8 mouse cellular contexts compared by ENCODE assay signal in the genomic region with DNA sequence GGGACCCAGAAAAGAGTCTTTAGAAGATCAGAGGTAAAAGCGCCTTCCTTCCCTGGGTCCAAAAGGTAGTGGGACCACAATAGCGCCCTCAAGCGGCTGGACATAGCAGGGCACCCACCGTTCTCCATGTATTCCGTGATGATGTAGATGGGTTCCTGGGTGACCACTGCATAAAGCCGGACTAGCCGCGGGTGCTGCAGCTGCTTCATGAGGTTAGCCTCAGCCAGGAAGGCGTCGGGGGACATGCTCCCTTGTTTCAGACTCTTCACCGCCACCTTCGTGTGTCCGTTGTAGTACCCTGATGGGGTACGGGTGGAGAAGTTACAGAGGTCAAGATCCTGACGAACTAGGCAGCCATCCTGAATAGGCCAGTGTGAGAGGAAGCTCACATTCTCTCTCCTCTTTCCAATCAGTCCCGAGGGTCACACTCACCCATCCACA. TPM values are rescaled to one million over a fixed set of nuclear protein-coding genes. Genes with fewer than 3 reads are reported as not detected.
DNase-seq lines count a peak whose midpoint lies in the region; ATAC-seq and TF ChIP-seq lines count a peak whose summit lies in the region.

No protein-coding gene starts in this region.

- peak; percentile 14 for DNase-seq in gastrocnemius, postnatal 25 days
- no peak for DNase-seq in gastrocnemius, adult 8-10 months (ENCODE audit: low spot score in 2 of 2)
- DNase-seq in cerebellum, adult 2 months: peak; percentile 38 to 56
- peak; percentile 60 for DNase-seq in kidney, adult 18-20 months
- peak; percentile 67 for DNase-seq in midbrain, postnatal 0 days (ENCODE audit: low spot score)

- ATAC-seq in forebrain, embryonic 15.5 days (replicated peaks): peak; percentile 29; the same call in 1 of the 2 replicates
- no peak for ATAC-seq in liver, embryonic 12.5 days
- ATAC-seq in midbrain, postnatal 0 days (ENCODE audit: low FRiP score): peak; percentile 44; the same call in 1 of the 2 replicates
- peak; percentile 6; the same call in 1 of the 2 replicates for ATAC-seq in stomach, embryonic 15.5 days (ENCODE audit: insufficient read depth, low FRiP score, low read depth)

- H3K4me1 ChIP-seq in cerebellum, adult 2 months (ENCODE audit: control insufficient read depth, insufficient read depth, low read length): peaks cover 11% of the 10 kb centered on the region; the same call in 1 of the 2 replicates
- H3K4me1 ChIP-seq in forebrain, embryonic 15.5 days: peaks cover 12% of the 10 kb centered on the region
- peaks cover 35% of the 10 kb centered on the region for H3K4me1 ChIP-seq in liver, embryonic 12.5 days
- H3K4me1 ChIP-seq in midbrain, postnatal 0 days (ENCODE audit: insufficient read depth, low read length): peaks cover 5% of the 10 kb centered on the region; the same call in 1 of the 2 replicates
- H3K4me1 ChIP-seq in stomach, embryonic 15.5 days: peaks cover 12% of the 10 kb centered on the region

- no peaks in the 10 kb centered on the region for H3K36me3 ChIP-seq in forebrain, embryonic 15.5 days
- no peaks in the 10 kb centered on the region for H3K36me3 ChIP-seq in liver, embryonic 12.5 days
- H3K36me3 ChIP-seq in midbrain, postnatal 0 days (ENCODE audit: insufficient read depth, low read length): no peaks in the 10 kb centered on the region
- H3K36me3 ChIP-seq in stomach, embryonic 15.5 days: no peaks in the 10 kb centered on the region

- H3K9me3 ChIP-seq in forebrain, embryonic 15.5 days: no peaks in the 10 kb centered on the region
- no peaks in the 10 kb centered on the region for H3K9me3 ChIP-seq in liver, embryonic 12.5 days (replicated peaks)
- no peaks in the 10 kb centered on the region for H3K9me3 ChIP-seq in midbrain, postnatal 0 days (ENCODE audit: low read length)
- H3K9me3 ChIP-seq in stomach, embryonic 15.5 days: no peaks in the 10 kb centered on the region

- peak overlapping the region; percentile 43 for H3K4me3 ChIP-seq in cerebellum, adult 2 months (replicated peaks; ENCODE audit: insufficient read depth, low read depth, low read length)
- H3K4me3 ChIP-seq in forebrain, embryonic 15.5 days: peak overlapping the region; percentile 47
- peak overlapping the region; percentile 64 for H3K4me3 ChIP-seq in liver, embryonic 12.5 days
- H3K4me3 ChIP-seq in midbrain, postnatal 0 days (ENCODE audit: low read depth, low read length): peak overlapping the region; percentile 45
- H3K4me3 ChIP-seq in stomach, embryonic 15.5 days (replicated peaks): peak overlapping the region; percentile 48

- TF ChIP-seq POLR2A in cerebellum, adult 2 months (IDR thresholded peaks at IDR 0.05; ENCODE audit: borderline replicate concordance, insufficient read depth, low read length): no peak

- no peak overlapping the region for H3K27ac ChIP-seq in cerebellum, adult 2 months (ENCODE audit: insufficient read depth, low read length)
- H3K27ac ChIP-seq in forebrain, embryonic 15.5 days (replicated peaks): peak overlapping the region; percentile 35; the same call in 1 of the 2 replicates
- H3K27ac ChIP-seq in liver, embryonic 12.5 days: no peak overlapping the region
- peak overlapping the region; percentile 82 for H3K27ac ChIP-seq in midbrain, postnatal 0 days (ENCODE audit: low read depth, low read length)
- no peak overlapping the region for H3K27ac ChIP-seq in stomach, embryonic 15.5 days

- H3K27me3 ChIP-seq in cerebellum, adult 2 months (ENCODE audit: control insufficient read depth, insufficient read depth, low read length): no peaks in the 10 kb centered on the region
- H3K27me3 ChIP-seq in forebrain, embryonic 15.5 days: no peaks in the 10 kb centered on the region
- H3K27me3 ChIP-seq in liver, embryonic 12.5 days (replicated peaks): peaks cover 38% of the 10 kb centered on the region
- H3K27me3 ChIP-seq in midbrain, postnatal 0 days (ENCODE audit: insufficient read depth, low read length): no peaks in the 10 kb centered on the region
- no peaks in the 10 kb centered on the region for H3K27me3 ChIP-seq in stomach, embryonic 15.5 days (replicated peaks)

- peak; percentile 62; the same call in 1 of the 2 replicates for TF ChIP-seq CTCF in cerebellum, adult 2 months (IDR thresholded peaks at IDR 0.05; ENCODE audit: borderline replicate concordance, insufficient read depth, low read depth, low read length)
- peak; percentile 78 for TF ChIP-seq CTCF in midbrain, postnatal 0 days (IDR thresholded peaks at IDR 0.05)

- WGBS in cerebellum, adult 2 months: 3% methylated on average over 16 of the region's 16 CpGs
- 4% methylated on average over 16 of the region's 16 CpGs for WGBS in forebrain, embryonic 15.5 days
- WGBS in liver, embryonic 12.5 days (ENCODE audit: insufficient replicate concordance): 1% methylated on average over 16 of the region's 16 CpGs
- WGBS in midbrain, postnatal 0 days: 3% methylated on average over 16 of the region's 16 CpGs
- 6% methylated on average over 16 of the region's 16 CpGs for WGBS in stomach, embryonic 15.5 days

- peak overlapping the region; percentile 69 for H3K4me2 ChIP-seq in forebrain, embryonic 15.5 days (replicated peaks)
- H3K4me2 ChIP-seq in liver, embryonic 12.5 days: peak overlapping the region; percentile 88
- H3K4me2 ChIP-seq in midbrain, postnatal 0 days (ENCODE audit: low read depth, low read length, poor library complexity, severe bottlenecking): peak overlapping the region; percentile 88
- peak overlapping the region; percentile 76 for H3K4me2 ChIP-seq in stomach, embryonic 15.5 days

- peak overlapping the region; percentile 53 for H3K9ac ChIP-seq in forebrain, embryonic 15.5 days (replicated peaks)
- peak overlapping the region; percentile 73 for H3K9ac ChIP-seq in liver, embryonic 12.5 days
- peak overlapping the region; percentile 61 for H3K9ac ChIP-seq in midbrain, postnatal 0 days (replicated peaks; ENCODE audit: low read length, poor library complexity, severe bottlenecking)
- H3K9ac ChIP-seq in stomach, embryonic 15.5 days: peak overlapping the region; percentile 21; the same call in 1 of the 2 replicates

RNA-seq across cellular contexts. Expression of gene Hdac1, which starts 12.9 kb away (rescaled TPM):
- total RNA-seq in gastrocnemius, postnatal 25 days (2021): 1 to 10 TPM; 9.6 to 9.9 TPM
- 1 to 10 TPM; 6.7 to 9.7 (median 7.6) TPM for total RNA-seq in gastrocnemius, adult 8-10 months (2022)
- 61.5 and 66.8 TPM in 2 replicates for polyA plus RNA-seq in cerebellum, adult 2 months (2012; rRNA removed)
- 119 and 130 TPM in 2 replicates for polyA plus RNA-seq in forebrain, embryonic 15.5 days (2015; fragmentation: Nextera tagmentation; extraction: Ambion mirVana)
- 140 and 145 TPM in 2 replicates for polyA plus RNA-seq in liver, embryonic 12.5 days (2016; fragmentation: Nextera tagmentation; extraction: Ambion mirVana)
- total RNA-seq in midbrain, postnatal 0 days (2014; rRNA removed): 28.3 and 31.2 TPM in 2 replicates
- polyA plus RNA-seq in midbrain, postnatal 0 days (2015; fragmentation: Nextera tagmentation; extraction: Ambion mirVana): 48.4 and 48.9 TPM in 2 replicates
- 197 and 200 TPM in 2 replicates for polyA plus RNA-seq in stomach, embryonic 15.5 days (2015; fragmentation: Nextera tagmentation; extraction: Ambion mirVana)

RNA-seq across cellular contexts. Expression of gene Lck, which starts 18.0 kb away (rescaled TPM):
- total RNA-seq in gastrocnemius, postnatal 25 days (2021): under 1 TPM in 1 of 2 experiments, not detected in 1; 0.48 TPM
- not detected for total RNA-seq in gastrocnemius, adult 8-10 months (2022)
- polyA plus RNA-seq in cerebellum, adult 2 months (2012; rRNA removed): 0.92 and 1.00 TPM in 2 replicates
- polyA plus RNA-seq in forebrain, embryonic 15.5 days (2015; fragmentation: Nextera tagmentation; extraction: Ambion mirVana): 7.6 and 9.2 TPM in 2 replicates
- 4.1 and 5.1 TPM in 2 replicates for polyA plus RNA-seq in liver, embryonic 12.5 days (2016; fragmentation: Nextera tagmentation; extraction: Ambion mirVana)
- 17.5 and 20.4 TPM in 2 replicates for total RNA-seq in midbrain, postnatal 0 days (2014; rRNA removed)
- 17.5 and 20.7 TPM in 2 replicates for polyA plus RNA-seq in midbrain, postnatal 0 days (2015; fragmentation: Nextera tagmentation; extraction: Ambion mirVana)
- 6.3 and 6.9 TPM in 2 replicates for polyA plus RNA-seq in stomach, embryonic 15.5 days (2015; fragmentation: Nextera tagmentation; extraction: Ambion mirVana)

RNA-seq across cellular contexts. Expression of gene Fam167b, which starts 22.9 kb away (rescaled TPM):
- total RNA-seq in gastrocnemius, postnatal 25 days (2021): under 1 TPM in 1 of 2 experiments, not detected in 1; 0.31 TPM
- total RNA-seq in gastrocnemius, adult 8-10 months (2022): not detected
- polyA plus RNA-seq in cerebellum, adult 2 months (2012; rRNA removed): 0.26 and 0.40 TPM in 2 replicates
- polyA plus RNA-seq in forebrain, embryonic 15.5 days (2015; fragmentation: Nextera tagmentation; extraction: Ambion mirVana): 0.25 and 0.41 TPM in 2 replicates
- 6.3 and 7.9 TPM in 2 replicates for polyA plus RNA-seq in liver, embryonic 12.5 days (2016; fragmentation: Nextera tagmentation; extraction: Ambion mirVana)
- total RNA-seq in midbrain, postnatal 0 days (2014; rRNA removed): not detected in 2 replicates
- not detected in 2 replicates for polyA plus RNA-seq in midbrain, postnatal 0 days (2015; fragmentation: Nextera tagmentation; extraction: Ambion mirVana)
- polyA plus RNA-seq in stomach, embryonic 15.5 days (2015; fragmentation: Nextera tagmentation; extraction: Ambion mirVana): 3.5 and 3.9 TPM in 2 replicates

RNA-seq across cellular contexts. Expression of gene Marcksl1, which starts 42.1 kb away (rescaled TPM):
- total RNA-seq in gastrocnemius, postnatal 25 days (2021): 1 to 10 TPM; 1.6 to 2.8 TPM
- 1 to 10 TPM in 2 of 4 experiments, under 1 TPM in 2; 0.19 to 1.1 (median 0.78) TPM for total RNA-seq in gastrocnemius, adult 8-10 months (2022)
- 68.0 and 70.0 TPM in 2 replicates for polyA plus RNA-seq in cerebellum, adult 2 months (2012; rRNA removed)
- 2,102 and 2,181 TPM in 2 replicates for polyA plus RNA-seq in forebrain, embryonic 15.5 days (2015; fragmentation: Nextera tagmentation; extraction: Ambion mirVana)
- 192 and 195 TPM in 2 replicates for polyA plus RNA-seq in liver, embryonic 12.5 days (2016; fragmentation: Nextera tagmentation; extraction: Ambion mirVana)
- 1,529 and 1,586 TPM in 2 replicates for total RNA-seq in midbrain, postnatal 0 days (2014; rRNA removed)
- polyA plus RNA-seq in midbrain, postnatal 0 days (2015; fragmentation: Nextera tagmentation; extraction: Ambion mirVana): 1,678 and 1,776 TPM in 2 replicates
- 490 and 533 TPM in 2 replicates for polyA plus RNA-seq in stomach, embryonic 15.5 days (2015; fragmentation: Nextera tagmentation; extraction: Ambion mirVana)

RNA-seq across cellular contexts. Expression of gene Eif3i, which starts 45.0 kb away (rescaled TPM):
- total RNA-seq in gastrocnemius, postnatal 25 days (2021): 100 to 1,000 TPM; 116 to 129 TPM
- 100 to 1,000 TPM; 142 to 156 (median 148) TPM for total RNA-seq in gastrocnemius, adult 8-10 months (2022)
- polyA plus RNA-seq in cerebellum, adult 2 months (2012; rRNA removed): 231 and 232 TPM in 2 replicates
- polyA plus RNA-seq in forebrain, embryonic 15.5 days (2015; fragmentation: Nextera tagmentation; extraction: Ambion mirVana): 223 and 225 TPM in 2 replicates
- 219 and 226 TPM in 2 replicates for polyA plus RNA-seq in liver, embryonic 12.5 days (2016; fragmentation: Nextera tagmentation; extraction: Ambion mirVana)
- 282 and 300 TPM in 2 replicates for total RNA-seq in midbrain, postnatal 0 days (2014; rRNA removed)
- polyA plus RNA-seq in midbrain, postnatal 0 days (2015; fragmentation: Nextera tagmentation; extraction: Ambion mirVana): 213 and 222 TPM in 2 replicates
- polyA plus RNA-seq in stomach, embryonic 15.5 days (2015; fragmentation: Nextera tagmentation; extraction: Ambion mirVana): 263 and 265 TPM in 2 replicates

Comparison
In these comparisons a context has a peak if more than half of its experiments do, and no peak if none do; other contexts are left out.
1. DNase-seq: peak in gastrocnemius, postnatal 25 days (single experiment), cerebellum, adult 2 months (2 of 2), kidney, adult 18-20 months (single experiment) and midbrain, postnatal 0 days (single experiment); none in gastrocnemius, adult 8-10 months (0 of 2).
2. H3K27ac ChIP-seq: peak in forebrain, embryonic 15.5 days (single experiment) and midbrain, postnatal 0 days (single experiment); none in cerebellum, adult 2 months (single experiment), liver, embryonic 12.5 days (single experiment) and stomach, embryonic 15.5 days (single experiment).
3. H3K9ac ChIP-seq: peak in every context shown above with its lines; median percentile 73 in liver, embryonic 12.5 days; 61 in midbrain, postnatal 0 days; 53 in forebrain, embryonic 15.5 days; 21 in stomach, embryonic 15.5 days.
4. Peak in every context shown above with its lines, with median percentiles within 50 percentile points of each other: H3K4me3 ChIP-seq and H3K4me2 ChIP-seq.